Mouse (Mus musculus) cerebellum, postnatal 25 days (tissue): ENCODE results near the gene Immp2l.

Experiments used
- DNase-seq, 2 experiments: peaks; one replicate each; pipeline ENCODE4 v3.0.0; 2021; ENCODE audit warnings: mixed read lengths in 2 of 2

The Immp2l gene

GRCm38 (mm10) chr12:41558956-41559735 is 535.3 kb downstream of the Immp2l start:
- DNase-seq = no peak

GRCm38 (mm10) chr12:41565540-41566432 is 541.9 kb downstream of the Immp2l start:
- peak; percentile 4 to 6 for DNase-seq

- DNase-seq = no peak
Observed at GRCm38 (mm10) chr12:41566433-41566794, 542.5 kb downstream of the Immp2l start.

DNA sequence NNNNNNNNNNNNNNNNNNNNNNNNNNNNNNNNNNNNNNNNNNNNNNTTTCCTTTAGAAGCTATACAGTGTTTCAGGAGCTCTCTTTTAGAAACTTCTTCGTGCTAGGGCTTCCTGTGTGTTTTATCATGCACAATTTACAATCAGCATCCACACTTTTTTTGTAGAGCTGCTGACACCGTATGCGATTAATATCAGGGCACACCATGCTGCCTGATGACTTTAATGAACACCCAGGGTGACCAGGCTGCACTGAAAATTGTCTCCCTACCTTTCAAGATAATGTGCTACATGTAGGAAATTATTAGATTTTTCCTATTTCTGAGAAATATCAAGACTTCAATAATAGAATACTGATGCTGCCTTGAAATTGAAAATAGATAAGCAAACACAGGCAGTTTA is 549.9 kb downstream of the Immp2l start:
- DNase-seq = no peak

GRCm38 (mm10) chr12:41575221-41575620 is 551.3 kb downstream of the Immp2l start:
- DNase-seq = no peak

DNA sequence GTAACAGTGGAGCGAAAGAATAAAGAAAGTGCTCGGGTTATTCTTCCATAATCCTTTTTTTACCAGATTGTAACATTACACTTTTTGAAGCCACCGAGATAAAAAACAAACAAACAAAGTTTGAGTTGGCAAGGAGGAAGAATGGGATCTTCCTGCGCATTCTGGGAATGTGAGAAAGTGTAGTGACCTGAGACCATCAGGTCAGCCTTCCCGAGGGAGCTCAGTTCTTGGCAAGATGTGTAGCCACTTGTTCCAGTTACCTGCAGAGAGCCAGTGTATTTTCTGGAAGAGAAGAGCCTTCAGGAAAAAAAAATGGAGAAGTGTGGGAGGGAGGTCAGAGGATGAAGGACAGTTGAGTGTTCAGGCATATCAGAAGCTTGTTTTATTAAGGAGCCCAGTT is 569.5 kb downstream of the Immp2l start:
- peak; percentile 8 to 30 for DNase-seq

- no peak for DNase-seq
Observed at GRCm38 (mm10) chr12:41594037-41594436, 570.1 kb downstream of the Immp2l start.

DNA sequence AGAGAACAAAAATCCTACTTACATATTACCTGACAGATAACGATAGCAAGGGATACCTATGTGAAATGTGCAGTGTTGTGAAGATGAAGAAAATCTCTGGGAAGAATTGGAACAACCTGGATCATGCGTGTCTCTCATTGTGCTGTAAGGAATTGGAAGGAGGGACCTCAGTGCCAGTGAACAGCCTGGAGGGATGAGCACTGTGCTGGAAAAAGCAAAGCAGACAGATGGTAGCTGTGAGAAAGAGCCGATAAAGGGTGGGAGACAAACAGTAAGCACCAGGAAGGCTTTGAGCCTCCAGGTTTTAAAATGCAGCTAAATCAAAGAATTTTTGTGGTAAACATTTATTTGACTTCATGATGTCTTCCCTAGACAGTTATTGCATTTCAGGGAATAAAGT is 591.4 kb downstream of the Immp2l start:
- peak in 1 of 2 experiments; percentile 13 for DNase-seq

GRCm38 (mm10) chr12:41621341-41621740 is 597.5 kb downstream of the Immp2l start:
- no peak for DNase-seq

DNA sequence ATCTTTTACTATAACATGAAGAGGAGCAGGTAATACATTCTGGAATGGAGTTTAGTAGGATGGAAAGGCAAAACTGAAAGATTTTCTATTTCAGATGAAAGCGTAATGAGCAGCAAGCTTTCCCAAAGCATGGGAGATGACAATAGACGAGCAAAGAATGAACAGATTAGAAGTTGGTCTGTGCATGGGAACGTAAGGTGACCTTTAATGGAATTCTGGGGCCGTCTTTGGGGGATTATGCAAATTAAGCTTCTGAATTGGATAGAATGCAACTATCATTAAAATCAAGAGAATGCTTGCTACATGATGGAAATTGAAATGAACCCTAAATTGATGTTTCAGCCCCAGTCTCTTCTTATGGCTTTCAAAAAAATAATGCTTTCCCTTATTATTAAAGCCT is 619.4 kb downstream of the Immp2l start:
- no peak for DNase-seq

- no peak for DNase-seq
Observed at GRCm38 (mm10) chr12:41644802-41645551, 621.1 kb downstream of the Immp2l start.

- DNase-seq = no peak
Observed at GRCm38 (mm10) chr12:41646956-41647575, 623.2 kb downstream of the Immp2l start.

- DNase-seq = no peak
Observed at GRCm38 (mm10) chr12:41647675-41648074, 623.8 kb downstream of the Immp2l start.

GRCm38 (mm10) chr12:41649826-41650541 is 626.1 kb downstream of the Immp2l start:
- DNase-seq = no peak

- DNase-seq = no peak
Observed at GRCm38 (mm10) chr12:41668280-41668679, 644.4 kb downstream of the Immp2l start.

DNA sequence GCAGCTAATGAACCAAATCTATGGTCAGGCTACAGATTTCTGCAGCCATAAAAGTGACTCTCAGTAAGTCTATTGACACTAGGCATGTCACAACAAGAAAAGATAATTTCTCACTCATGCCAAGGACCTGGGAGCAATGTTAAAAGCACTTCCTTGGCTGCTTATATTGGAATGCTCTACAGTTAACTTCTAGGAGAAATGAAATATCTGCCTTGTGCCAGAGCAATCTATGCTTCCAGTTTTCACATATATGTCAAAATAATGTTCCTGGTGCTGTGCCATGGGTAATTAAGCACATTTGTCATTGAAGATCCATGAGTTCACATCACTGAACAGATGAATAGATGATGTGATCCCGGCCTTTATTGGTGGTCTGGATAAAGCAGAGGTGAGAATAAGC is 645.6 kb downstream of the Immp2l start:
- no peak for DNase-seq

- DNase-seq = no peak
Observed at GRCm38 (mm10) chr12:41674861-41675260, 651.0 kb downstream of the Immp2l start.

- peak in 1 of 2 experiments; percentile 5 for DNase-seq
Observed at GRCm38 (mm10) chr12:41680141-41680540, 656.3 kb downstream of the Immp2l start.

DNA sequence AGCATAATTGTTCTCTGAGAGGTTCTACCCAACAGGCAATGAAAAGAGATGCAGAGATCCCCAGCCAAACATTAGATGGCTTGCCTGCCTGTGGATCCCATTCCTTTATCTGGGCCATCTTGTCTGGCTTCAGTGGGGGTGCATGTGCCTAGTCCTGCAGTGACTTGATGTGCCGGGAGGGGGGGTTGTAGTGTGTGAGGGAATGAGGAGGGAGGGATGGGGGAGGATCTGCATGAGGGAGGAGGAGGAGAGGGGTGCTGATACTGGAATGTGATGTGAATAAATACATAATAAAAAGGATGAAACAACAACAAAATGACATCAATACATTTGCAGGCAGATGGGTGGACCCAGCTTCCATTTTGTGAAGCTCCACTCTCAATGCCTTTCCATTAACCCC is 658.3 kb downstream of the Immp2l start:
- no peak for DNase-seq

GRCm38 (mm10) chr12:41689809-41690208 is 665.9 kb downstream of the Immp2l start:
- DNase-seq = no peak

GRCm38 (mm10) chr12:41710608-41711007 is 686.7 kb downstream of the Immp2l start:
- DNase-seq = peak; percentile 45 to 66

GRCm38 (mm10) chr12:41716946-41717345 is 693.1 kb downstream of the Immp2l start:
- no peak for DNase-seq
